Mouse (Mus musculus) left cerebral cortex, postnatal 14 days (tissue): ENCODE data around the gene Pla2g12b. TPM values are rescaled to one million over a fixed set of nuclear protein-coding genes. Genes with fewer than 3 reads are reported as not detected.
"Not testable (repeated sequence)": the region's sequence is repeated elsewhere in the genome, so short reads cannot be mapped to it uniquely, and the experiment has no call there.

Experiments used
- DNase-seq, 2 experiments: peaks; one replicate each; pipeline ENCODE4 v3.0.0; 2021 to 2022; ENCODE audit warnings: low spot score in 2 of 2, mixed read lengths in 1 of 2
- intact Hi-C: fragments of 180-260 bp; cut with DNase I; formaldehyde crosslinking; loops from one replicate; pipeline ENCODE4 v1.15.1; 2025
- long read RNA-seq, 2 experiments: library from polyadenylated mRNA; stranded (forward); transcript quantifications; one replicate each; pipeline ENCODE4 v2.0.0; 2021
- total RNA-seq, 2 experiments: library from RNA; stranded (reverse); gene quantifications; 2 replicates each; pipeline ENCODE4 v1.2.3; 2021

The Pla2g12b gene
- not detected for total RNA-seq
- long read RNA-seq, experiment 1: 0 reads
- long read RNA-seq, experiment 2: 0 reads

DNA sequence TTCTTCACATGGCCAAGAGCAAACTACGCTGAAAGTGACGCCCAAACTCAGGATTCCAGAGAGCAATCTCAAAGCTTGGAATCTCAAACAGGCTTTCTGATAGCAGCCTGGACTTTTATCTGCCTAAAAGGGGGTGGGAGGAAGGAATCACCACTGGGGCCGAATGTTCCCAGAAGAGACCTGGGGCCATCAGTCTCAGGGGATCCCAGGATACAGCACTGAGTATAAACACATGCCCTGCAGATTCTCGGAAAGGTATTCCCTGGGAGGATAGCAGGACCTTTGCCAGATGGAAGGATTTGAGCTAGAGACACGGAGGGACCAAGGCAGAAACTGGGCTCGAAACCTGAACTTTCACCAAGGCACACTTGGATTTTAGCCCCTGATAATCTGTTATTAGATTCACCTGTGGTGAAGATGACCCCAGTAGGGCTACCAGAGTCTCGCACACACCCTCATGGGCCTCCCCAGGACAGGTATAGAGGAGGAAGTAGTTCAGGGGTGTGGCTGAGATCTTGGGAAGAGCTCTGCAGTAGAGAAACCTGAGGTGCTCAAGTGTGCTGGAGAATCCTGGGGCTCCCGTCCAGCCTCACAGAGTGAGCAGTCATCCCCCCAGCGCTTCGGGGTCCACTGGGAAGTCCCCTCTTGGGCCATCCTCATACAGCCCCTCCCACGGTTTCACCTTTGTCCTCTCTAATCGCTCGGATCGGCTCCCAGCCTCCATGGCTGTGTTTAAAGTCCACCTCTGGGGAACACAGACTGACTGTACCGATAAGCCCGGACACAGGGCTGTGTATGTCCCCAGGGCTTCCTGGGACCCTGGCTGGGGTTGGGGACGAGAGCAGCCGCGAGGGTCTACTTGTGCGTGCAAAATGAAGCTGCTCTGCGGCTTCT is at the start of gene Pla2g12b:
Gene Pla2g12b (plus strand): TSS at position 762 of the 894 bp plus-strand sequence.
- intact Hi-C loops: no loop called here
- DNase-seq: no peak

DNA sequence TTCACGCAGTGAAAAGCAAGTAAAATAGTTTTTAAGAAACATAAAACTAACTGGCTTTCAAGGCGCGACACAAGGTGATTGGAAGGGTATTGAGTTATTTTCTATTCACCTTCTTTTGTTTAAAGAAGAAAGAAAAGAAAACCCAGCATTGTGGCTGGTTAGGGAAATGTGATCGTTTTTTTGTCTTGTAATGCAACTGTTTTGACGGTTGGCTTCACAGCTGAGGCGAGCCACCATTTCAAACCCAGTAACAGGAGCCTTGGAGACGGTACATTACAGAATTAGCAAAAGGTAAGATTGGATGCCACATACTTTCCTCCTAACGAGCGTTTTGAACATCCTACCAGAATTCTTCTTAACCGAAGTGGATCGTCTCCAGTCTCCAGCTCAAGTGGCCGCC is 49.3 kb upstream of the Pla2g12b start:
- DNase-seq: no peak
- intact Hi-C loops: loop anchor here (10.0 kb wide), 1 partner anchor 49 kb away; no protein-coding TSS in a partner anchor

DNA sequence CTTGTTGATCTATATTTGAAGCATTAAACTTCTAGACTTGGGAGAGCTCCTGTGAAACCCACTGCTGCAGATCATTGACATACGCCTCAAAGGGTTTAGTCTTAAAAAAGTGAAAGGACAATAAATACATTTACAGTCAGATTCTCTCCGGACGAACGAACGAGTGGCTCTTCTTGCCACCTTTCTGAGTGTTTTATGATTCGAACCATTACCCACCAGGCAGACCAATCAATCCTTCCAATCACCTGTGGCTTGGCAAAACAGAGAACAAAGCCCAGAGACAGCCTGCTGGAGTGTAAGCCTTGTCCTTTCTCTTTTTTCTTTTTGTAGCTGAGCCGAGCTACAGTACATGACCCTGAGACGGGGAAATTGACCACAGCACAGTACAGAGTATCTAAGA is 48.4 kb upstream of the Pla2g12b start:
- intact Hi-C loops: loop anchor here (10.0 kb wide), 1 partner anchor 50 kb away; no protein-coding TSS in a partner anchor
- DNase-seq: no peak

DNA sequence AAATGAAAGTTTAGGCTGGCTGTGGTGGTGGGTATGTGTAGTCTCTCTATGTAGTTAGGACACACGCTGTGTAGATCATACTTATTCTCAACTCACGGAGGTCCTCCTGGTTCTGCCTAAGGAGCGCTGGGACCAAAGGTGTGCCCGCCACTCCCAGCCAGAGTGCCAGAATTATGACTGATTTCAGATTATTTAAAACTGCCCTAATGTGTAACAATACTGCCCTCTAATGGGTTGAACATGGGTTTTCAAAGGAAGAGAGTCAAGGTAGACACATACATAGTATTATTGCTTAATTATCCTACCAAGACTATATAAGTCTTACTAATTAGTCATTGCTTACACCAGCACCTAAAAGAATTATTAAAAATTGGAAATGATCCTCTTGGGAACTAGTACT is 44.7 kb upstream of the Pla2g12b start:
- intact Hi-C loops: loop anchor here (10.0 kb wide), 1 partner anchor 54 kb away; no protein-coding TSS in a partner anchor
- no peak for DNase-seq

DNA sequence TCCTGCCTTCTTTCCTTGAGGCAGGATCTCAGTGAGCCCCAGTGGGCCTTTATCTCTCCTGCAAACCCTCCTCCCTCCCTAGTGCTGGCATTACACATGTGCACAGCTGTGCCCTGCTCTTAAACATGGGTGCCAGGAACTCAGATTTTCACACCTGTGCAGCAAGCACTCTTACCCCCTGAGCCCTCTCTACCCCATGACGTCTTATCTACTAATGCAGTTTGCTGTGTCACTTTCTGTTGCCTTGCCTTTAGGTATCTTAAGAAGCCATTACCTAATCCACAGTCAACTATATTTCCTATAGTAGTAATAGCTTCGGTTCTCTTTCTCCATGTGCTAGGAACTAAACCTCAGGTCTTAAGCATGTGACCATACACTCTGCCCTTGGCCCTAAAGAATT is 40.3 kb upstream of the Pla2g12b start:
- intact Hi-C loops: no loop called here
- no peak for DNase-seq

DNA sequence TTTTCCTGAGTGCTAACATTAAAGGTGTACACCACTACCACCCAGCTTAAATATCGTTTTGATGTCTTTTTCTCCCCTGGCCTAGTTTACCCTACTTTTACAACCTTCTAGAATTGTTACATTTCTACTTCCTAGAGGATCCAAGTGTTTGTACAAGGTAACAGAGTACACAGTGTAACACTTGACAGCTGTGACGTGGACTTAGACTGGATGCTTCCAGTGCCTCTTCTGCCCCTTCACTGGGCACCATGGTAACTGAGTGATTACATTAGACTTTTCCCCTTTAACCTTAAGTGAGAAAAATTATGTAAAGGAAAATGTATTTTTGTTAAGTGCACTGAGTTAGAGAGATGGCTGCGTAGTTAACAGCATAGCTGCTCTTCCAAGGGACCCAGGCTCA is 38.9 kb upstream of the Pla2g12b start:
- DNase-seq: no peak
- intact Hi-C loops: no loop called here

DNA sequence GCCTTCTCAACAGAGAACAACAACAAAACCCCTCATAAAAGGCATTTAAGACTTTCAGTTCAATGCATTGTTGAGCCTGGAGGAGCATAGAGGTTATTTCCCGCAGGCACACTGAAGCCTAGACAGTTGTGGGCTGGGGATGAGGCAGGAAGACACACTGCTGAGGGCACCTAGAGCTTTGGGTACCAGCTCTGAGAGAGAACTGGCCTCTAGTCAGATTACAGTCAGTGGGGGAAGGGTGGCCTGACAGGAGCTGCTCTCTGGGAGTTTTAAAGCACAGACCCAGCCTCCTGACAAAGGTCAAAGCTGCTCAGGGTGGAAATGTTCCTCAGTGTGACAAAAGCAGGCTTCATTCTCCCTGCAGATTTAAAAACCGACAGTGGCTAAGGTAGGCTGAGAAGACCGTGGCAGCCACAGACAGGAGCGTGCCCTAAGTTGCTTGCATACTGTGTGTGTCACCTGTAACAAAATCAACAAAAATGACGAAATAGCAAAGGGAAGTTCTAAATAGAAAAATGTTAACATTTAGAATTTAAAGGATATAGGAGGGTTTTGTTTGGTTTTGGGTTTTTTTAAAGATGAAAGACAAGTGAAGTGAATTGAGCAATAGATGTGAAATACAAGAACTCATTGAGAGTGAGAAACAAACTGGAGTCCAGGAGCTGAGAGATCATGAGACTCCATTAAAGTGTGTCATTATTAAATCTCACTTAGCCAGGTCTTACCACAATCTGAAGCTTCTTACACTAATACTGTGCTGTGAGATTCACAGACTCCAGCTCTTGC is 37.5 kb upstream of the Pla2g12b start:
- intact Hi-C loops: no loop called here
- DNase-seq: no peak

DNA sequence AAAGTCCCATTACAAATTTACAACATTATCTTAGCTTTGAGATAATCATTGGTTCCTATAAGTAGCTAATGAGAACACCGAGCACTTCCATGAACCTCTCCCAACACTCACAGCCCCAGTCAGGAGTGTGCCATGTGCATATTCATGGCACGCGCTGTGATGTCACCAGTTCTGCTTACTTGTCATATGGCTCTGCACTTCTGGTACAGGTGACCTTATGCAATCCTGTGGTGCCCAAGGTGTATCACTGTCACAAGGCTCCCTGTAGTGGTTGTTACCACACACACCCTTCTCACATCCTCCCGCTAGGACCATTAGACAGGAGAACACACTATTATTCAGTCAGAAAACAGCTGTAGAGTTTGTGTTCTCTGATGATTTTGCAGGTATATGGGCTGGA is 36.7 kb upstream of the Pla2g12b start:
- no peak for DNase-seq
- intact Hi-C loops: no loop called here

DNA sequence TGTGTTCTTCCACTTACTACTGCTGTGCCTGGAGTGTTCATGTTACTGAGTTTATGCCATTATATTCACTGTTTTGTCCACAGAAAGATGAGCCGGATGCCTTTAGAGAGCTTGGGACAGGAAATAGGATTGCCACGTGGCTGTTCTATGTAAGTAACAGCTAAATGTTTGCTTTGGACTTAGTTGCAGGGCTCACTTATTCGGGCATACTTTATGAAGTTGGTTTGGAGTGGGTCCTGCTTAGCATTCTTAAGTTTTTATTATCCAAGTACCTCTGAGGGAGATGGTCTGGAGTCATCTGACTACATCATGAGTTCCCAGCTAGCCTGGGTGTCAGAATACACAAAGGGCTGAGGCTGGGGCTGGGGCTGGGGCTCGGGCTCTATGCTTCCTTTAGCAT is 36.3 kb upstream of the Pla2g12b start:
- no peak for DNase-seq
- intact Hi-C loops: no loop called here

DNA sequence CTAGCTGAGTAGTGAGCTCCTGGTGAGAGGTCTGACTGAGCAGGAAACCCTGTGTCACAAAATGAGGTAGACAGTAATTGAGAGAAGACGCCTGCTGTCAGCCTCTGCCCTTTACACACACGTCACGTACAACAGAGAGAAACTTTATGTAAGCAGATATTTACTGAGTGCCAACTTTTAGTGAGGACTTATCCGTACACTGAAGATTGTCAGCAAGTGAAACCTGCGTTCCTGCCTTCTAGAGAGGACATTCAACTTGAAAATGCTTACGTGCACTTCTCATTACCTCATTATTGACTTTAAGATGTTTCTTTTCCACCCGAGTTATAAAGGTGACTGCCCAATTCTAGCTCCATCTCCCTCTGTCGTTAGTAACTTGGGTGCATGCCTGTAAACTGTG is 34.7 kb upstream of the Pla2g12b start:
- intact Hi-C loops: no loop called here
- DNase-seq: no peak

DNA sequence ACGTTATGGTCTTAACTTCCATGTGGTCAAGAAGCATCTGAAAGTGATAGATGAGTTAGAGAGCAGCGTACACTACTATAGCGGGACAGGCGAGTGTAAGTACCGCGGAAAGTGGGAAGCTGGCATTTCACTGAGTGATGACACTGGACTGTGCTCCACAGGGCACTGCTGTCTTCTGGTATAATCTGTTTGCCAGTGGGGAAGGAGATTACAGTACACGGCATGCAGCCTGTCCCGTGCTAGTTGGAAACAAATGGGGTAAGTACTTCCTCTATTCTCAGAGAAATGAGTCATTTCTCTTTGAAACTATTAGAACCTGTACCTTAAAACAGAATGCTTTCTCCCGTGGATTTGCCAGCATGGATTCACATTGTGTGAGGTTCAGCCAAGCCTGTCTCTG is 34.0 kb upstream of the Pla2g12b start:
- no peak for DNase-seq
- intact Hi-C loops: no loop called here

DNA sequence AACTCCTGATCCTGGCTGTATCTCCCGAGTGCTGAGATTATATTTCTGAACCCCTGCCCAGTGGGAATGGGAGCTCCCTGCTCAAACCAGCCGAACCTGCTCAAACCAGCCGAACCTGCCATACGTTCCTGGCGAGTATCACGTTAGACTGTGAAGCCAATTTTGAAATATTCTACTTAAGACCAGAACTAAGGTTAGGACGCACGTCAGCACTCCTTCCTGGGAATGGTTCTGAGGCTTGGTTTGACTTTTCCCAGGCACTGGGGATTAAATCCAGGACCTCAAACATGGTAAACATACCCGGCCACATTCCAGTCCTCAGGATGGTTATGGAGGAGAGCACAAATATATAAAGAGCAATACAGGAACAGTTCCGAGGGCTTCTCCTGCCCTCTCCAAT is 25.6 kb upstream of the Pla2g12b start:
- intact Hi-C loops: no loop called here

DNA sequence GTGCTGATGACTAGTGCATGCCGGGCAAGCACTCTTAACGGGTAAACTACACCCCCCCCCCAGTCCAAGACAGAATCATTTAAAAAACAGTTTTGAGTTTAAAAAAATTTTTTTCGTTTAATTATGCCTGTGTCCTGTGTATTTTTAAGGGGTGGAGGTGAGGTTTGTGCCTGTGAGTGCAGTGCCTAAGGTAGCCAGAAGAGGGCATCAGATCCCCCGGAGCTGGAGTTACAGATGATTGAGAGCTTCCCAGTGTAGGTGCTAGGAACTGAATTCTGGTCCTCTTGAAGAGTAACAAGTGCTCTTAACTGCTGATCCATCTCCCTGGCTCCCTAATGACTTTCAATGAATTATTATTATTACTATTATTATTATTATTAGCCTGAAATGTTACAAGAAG is 24.7 kb upstream of the Pla2g12b start:
- intact Hi-C loops: no loop called here
- no peak for DNase-seq

More for the DNA sequence above, 25.6 kb upstream of the Pla2g12b start:
- no peak for DNase-seq

DNA sequence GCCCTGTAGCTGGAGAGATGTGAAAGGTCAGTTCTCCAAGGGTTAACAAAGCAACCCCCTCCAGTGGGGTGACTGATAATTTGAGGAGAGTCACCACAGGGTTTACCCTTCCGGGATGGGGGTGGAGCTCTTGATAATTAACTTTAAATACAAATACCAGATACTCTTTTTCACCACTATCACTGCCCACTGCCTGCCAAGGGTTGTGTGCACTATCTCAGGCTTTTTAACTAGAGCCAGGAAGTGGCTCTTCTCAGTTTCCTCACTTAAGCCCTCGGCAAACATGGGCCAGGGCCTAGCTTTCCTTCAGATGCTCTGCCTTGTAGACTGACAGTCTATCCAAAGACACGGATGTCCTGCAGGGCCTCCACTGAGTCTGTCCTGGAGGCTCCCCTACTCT is 23.5 kb upstream of the Pla2g12b start:
- DNase-seq: no peak
- intact Hi-C loops: no loop called here

DNA sequence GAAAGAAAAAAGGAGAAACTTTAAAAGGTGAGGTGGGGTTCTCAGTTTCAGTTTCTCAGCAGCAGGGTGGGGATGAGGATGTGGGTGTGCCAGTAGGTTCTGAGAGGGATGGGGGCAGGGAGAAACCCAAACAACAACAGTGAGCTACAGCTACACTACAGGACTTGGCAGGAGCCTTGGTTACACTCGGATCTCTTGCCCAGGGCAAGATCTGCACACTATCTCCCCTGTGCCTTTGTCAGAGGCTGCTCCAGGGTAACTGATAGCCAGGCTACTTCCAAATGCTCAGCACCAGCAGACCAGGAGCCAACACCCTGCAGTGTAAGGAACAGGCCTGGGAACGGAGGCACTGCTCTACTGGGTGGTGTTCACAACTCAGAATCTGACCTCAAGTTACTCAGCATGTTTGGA is 23.0 kb upstream of the Pla2g12b start:
- intact Hi-C loops: no loop called here

DNA sequence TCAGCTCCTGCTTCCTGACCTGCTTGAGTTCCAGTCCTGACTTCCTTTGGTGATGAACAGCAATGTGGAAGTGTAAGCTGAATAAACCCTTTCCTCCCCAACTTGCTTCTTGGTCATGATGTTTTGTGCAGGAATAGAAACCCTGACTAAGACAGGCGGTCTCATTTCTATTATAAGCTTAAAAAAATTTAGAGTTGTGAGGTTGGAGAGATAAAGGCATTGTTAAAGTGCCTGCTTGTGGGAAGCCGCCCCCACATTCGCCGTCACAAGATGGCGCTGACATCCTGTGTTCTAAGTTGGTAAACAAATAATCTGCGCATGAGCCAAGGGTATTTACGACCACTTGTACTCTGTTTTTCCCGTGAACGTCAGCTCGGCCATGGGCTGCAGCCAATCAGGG is 21.9 kb upstream of the Pla2g12b start:
- intact Hi-C loops, DNase-seq: not testable (repeated sequence)

More for the DNA sequence above, 23.0 kb upstream of the Pla2g12b start:
- DNase-seq: no peak

DNA sequence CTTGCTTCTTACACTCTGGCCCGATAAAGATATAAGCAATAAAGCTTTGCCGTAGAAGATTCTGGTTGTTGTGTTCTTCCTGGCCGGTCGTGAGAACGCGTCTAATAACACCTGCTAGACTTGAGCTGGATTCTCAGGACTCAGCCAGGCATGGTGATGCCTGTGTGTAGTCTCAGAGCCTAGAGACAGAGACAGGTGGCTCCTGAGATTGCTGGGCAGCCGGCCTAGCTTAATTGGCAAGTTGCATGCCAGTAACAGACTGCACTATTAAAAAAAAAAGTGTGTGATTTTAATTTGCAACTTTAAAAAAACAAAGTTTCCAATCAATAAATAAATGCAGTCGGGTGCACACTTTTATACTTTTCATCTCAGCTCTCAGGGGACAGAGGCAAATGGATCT is 16.5 kb upstream of the Pla2g12b start:
- peak; percentile 14 to 15 for DNase-seq
- intact Hi-C loops: no loop called here

DNA sequence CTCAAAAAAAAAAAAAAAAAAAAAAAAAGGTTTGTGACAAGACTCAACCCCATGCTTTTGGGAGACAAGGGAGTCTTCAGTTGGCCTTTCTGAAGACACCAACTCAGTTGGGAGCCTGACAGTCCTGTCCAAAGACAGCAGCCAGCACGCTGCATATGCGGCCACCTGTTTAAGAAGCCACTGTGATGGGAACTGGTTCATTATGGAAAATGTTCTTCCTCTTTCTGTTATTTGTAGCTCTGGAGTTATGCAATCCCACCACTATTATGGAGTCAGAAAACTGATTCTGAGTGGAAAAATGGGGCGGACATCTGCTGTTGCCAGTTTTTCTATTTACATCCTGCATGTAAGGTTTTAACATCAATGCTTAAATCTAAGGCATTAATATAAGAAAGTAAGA is 13.8 kb upstream of the Pla2g12b start:
- DNase-seq: no peak
- intact Hi-C loops: loop anchor here (10.0 kb wide), 1 partner anchor 475 kb away; no protein-coding TSS in a partner anchor

DNA sequence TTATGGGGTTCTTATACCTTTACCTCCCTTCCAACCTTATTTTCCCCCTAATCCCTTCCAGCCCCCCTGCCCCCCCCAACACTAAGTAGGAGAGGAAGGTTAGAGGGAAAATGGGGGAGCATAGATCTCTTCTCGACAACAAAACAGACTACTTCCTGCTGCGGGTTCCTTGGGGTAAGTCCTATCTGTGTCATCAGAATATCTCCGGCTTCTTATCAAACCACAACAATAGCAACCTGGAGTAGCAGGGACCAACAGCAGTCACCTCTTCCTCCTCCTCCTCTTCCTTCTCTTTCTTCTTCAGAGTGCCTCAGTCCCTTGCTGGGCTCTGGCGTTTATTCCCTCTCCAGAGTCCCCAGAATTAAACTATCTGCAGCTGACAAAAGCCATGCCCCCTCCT is 11.6 kb upstream of the Pla2g12b start:
- intact Hi-C loops: loop anchor here (10.0 kb wide), 1 partner anchor 473 kb away; no protein-coding TSS in a partner anchor

DNA sequence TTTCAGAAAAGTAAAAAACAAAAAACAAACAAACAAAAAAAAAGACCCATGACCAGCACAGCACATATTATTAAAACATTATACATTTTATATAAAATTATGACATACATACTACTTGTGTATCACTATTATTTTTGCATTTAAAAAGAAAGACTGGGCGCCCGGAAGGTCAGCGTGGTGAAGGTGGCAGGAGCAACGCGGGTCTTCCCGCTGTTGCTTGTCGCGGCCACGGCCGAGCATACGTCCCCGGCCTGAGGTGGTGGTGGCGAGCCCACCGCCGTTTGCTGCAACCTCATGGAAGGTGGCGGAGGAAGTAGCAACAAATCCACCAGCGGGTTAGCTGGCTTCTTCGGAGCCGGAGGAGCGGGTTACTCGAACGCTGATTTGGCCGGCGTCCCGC is 8.0 kb upstream of the Pla2g12b start, which contains the start of gene Gm10273:
Gene Gm10273 (plus strand): TSS at position 172 of the 400 bp plus-strand sequence.
- intact Hi-C loops: loop anchor here (10.0 kb wide), 1 partner anchor 469 kb away; no protein-coding TSS in a partner anchor
- DNase-seq: not testable (repeated sequence)

More for the DNA sequence above, 11.6 kb upstream of the Pla2g12b start:
- DNase-seq: no peak
